Mouse (Mus musculus) CD4-positive, CD25-positive, alpha-beta regulatory T cell, adult 4 months (primary cell): ENCODE measurements around the gene Wwtr1. TPM values are rescaled to one million over a fixed set of nuclear protein-coding genes. Genes with fewer than 3 reads are reported as not detected.

Source experiments
- ATAC-seq: one replicate; pipeline ENCODE4 v1.8.0; 2017
- polyA plus RNA-seq, 2 experiments: library from polyadenylated mRNA; unstranded; fragments of 100-300 nt; shearing (Covaris generic); gene quantifications; one replicate each; pipeline ENCODE4 v1.2.1; 2017

Gene Wwtr1
- polyA plus RNA-seq, 2 experiments from 2014 or later: not detected

GRCm38 (mm10) chr3:57440956-57441355 lies 134.8 kb downstream of the Wwtr1 start:
- no peak for ATAC-seq

- no peak for ATAC-seq
Measured at GRCm38 (mm10) chr3:57435364-57435763, 140.3 kb downstream of the Wwtr1 start.

DNA sequence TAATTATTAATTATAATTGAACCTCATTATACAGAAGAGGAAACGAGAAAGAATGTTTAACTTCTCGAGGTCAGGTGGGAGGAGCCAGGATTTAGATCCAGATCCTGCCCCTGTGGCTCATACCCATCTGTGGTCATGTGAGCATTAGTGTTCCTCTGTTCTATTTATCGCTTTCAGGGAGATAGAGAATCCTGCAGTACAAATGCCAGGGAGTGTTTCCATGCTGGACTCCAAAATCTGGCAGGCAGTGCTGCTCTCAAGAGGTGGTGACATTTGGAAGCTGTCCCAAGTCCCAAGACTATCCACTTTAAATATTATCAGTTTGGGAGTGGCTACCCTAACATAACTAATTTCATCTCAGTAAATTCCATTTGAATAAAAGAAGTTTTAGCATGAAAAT lies 144.0 kb downstream of the Wwtr1 start:
- ATAC-seq: no peak

- no peak for ATAC-seq
Measured at GRCm38 (mm10) chr3:57429486-57429885, 146.2 kb downstream of the Wwtr1 start.

DNA sequence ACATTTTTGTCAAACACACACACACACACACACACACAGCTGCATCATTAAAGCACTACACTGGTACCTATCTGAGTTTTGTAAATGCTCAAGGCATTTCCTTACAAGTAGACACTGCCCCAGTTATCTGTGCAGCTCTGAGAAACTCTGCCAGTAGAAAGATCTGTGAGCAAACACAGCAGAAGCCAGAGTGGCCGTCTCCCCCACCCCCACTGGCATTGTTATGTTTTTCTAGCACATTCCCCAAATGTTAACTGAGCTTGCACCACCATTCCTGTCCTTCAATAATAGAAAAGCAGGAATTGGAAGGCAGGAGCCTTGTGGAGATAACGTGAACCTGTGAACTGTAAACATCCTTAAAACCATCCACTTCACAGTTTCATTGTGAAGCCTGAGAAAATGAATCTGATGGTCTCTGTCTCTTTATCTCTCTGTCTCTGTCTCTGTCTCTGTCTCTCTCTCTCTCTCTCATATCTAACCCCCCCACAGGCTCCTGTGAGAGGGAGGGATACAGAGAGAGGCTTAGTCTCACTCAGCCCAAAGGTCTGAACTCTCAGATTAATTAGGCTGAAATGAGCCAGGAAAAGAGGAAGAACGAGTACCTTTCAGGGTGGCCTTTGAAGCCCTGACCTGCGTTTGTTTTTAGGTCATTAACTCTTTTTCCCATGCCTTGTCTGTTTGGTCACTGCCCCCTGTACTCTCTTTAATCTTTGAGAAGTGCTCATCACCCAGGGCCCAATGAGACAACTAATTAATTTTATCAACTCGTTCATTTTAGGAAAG lies 146.8 kb downstream of the Wwtr1 start:
- no peak for ATAC-seq

- ATAC-seq: no peak
Measured at GRCm38 (mm10) chr3:57426351-57426750, 149.4 kb downstream of the Wwtr1 start.

DNA sequence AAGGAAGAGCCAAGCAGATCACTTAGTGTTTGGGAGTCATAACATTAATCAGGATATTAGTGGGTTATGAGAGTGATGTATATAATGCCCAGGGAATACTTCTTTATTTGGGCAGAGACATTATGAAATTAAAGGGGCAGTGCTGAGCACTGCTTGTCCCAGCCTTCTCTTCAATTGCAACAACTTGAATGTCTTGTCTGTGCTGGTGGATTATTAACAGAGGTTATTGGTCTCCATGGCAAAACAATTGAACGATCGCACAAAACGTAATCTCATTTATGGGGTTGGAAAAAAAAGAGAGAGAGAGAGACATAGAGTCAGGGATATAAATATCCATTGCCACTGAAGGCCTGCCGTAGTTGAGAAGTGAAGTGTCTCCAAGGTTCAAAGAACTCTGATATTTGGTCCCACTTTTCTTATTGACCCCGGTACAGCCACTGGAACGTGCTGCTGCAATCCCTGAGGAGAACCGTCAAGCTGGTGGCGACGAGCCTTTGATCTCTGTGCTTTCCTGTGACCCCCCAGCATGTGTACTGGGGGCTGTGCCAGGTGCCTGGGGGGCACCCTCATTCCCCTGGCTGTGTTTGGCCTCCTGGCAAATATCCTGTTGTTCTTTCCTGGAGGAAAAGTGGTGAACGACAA lies 150.5 kb downstream of the Wwtr1 start, which contains the start of gene Tm4sf4:
Gene Tm4sf4 (plus strand): TSS at position 226 of the 642 bp plus-strand sequence.
- no peak for ATAC-seq

- ATAC-seq: no peak
Measured at GRCm38 (mm10) chr3:57420660-57421059, 155.1 kb downstream of the Wwtr1 start.

DNA sequence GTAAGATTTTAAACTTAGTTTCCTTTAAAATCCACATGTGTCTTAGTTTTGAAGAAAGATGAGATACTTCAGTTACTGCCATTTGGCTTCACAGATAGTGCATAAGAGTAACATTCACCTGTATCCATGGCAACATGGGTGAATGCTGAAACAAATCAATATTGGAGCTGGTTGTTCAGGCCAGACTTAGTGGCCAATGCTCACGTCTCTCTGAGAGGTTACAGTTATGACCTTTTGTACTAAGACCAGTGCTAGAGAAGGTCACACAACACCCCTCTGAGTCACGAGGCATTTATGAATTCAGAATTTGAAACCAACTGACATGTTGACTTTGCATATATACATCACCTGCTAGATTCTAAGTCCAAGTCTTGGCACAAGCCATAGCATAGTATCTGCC lies 155.5 kb downstream of the Wwtr1 start:
- ATAC-seq: no peak

- no peak for ATAC-seq
Measured at GRCm38 (mm10) chr3:57411535-57411934, 164.2 kb downstream of the Wwtr1 start.

Other genes with a start within 250 kb of the Wwtr1 start
- not detected for gene Tm4sf4, start 150.6 kb downstream of the Wwtr1 start, polyA plus RNA-seq
- gene Commd2, start 75.8 kb upstream of the Wwtr1 start, polyA plus RNA-seq: 10 to 100 TPM; 72.6 to 80.7 TPM
- gene Ankub1, start 116.9 kb upstream of the Wwtr1 start, polyA plus RNA-seq: not detected
- 10 to 100 TPM; 65.6 to 65.8 TPM for gene Rnf13, start 160.2 kb upstream of the Wwtr1 start, polyA plus RNA-seq